Mouse (Mus musculus): ENCODE results near the gene Ybx1. TPM values are rescaled to one million over a fixed set of nuclear protein-coding genes. Genes with fewer than 3 reads are reported as not detected.
"Not testable (repeated sequence)": the region's sequence is repeated elsewhere in the genome, so short reads cannot be mapped to it uniquely, and the experiment has no call there.

Gene Ybx1
- polyA plus RNA-seq, 1 experiment from 2014 or later: 494 TPM

GRCm38 (mm10) chr4:119301777-119302176 is 7.4 kb upstream of the Ybx1 start:
- no peaks in the 10 kb centered on the region for H3K27me3 ChIP-seq (ENCODE audit: insufficient read depth, low read length)
- H3K4me2 ChIP-seq (replicated peaks; ENCODE audit: low read depth, low read length): no peak overlapping the region
- no peaks in the 10 kb centered on the region for H3K36me3 ChIP-seq (ENCODE audit: insufficient read depth, low read length)
- no peak overlapping the region for H3K4me3 ChIP-seq (ENCODE audit: low read length)
- no peaks in the 10 kb centered on the region for H3K9me3 ChIP-seq (ENCODE audit: low read length)
- WGBS: 90% methylated on average over 3 of the region's 3 CpGs
- H3K9ac ChIP-seq (replicated peaks; ENCODE audit: low read length): no peak overlapping the region
- no peak overlapping the region for H3K27ac ChIP-seq (ENCODE audit: low read length)
- ATAC-seq (ENCODE audit: low FRiP score, low TSS enrichment): no peak
- no peaks in the 10 kb centered on the region for H3K4me1 ChIP-seq (ENCODE audit: insufficient read depth, low read length)

GRCm38 (mm10) chr4:119300761-119301160 is 6.4 kb upstream of the Ybx1 start:
- no peak overlapping the region for H3K27ac ChIP-seq (ENCODE audit: low read length)
- ATAC-seq (ENCODE audit: low FRiP score, low TSS enrichment): no peak
- no peak overlapping the region for H3K9ac ChIP-seq (replicated peaks; ENCODE audit: low read length)
- no peak overlapping the region for H3K4me3 ChIP-seq (ENCODE audit: low read length)
- no peaks in the 10 kb centered on the region for H3K4me1 ChIP-seq (ENCODE audit: insufficient read depth, low read length)
- WGBS: 91% methylated on average over 3 of the region's 3 CpGs
- no peaks in the 10 kb centered on the region for H3K36me3 ChIP-seq (ENCODE audit: insufficient read depth, low read length)
- H3K27me3 ChIP-seq (ENCODE audit: insufficient read depth, low read length): no peaks in the 10 kb centered on the region
- H3K9me3 ChIP-seq (ENCODE audit: low read length): no peaks in the 10 kb centered on the region
- no peak overlapping the region for H3K4me2 ChIP-seq (replicated peaks; ENCODE audit: low read depth, low read length)

- Histone ChIP-seq H3K4me3 (ENCODE audit: low read length) (no peak overlapping the region), H3K4me2 (replicated peaks; ENCODE audit: low read depth, low read length) (no peak overlapping the region), H3K36me3 (ENCODE audit: insufficient read depth, low read length) (no peaks in the 10 kb centered on the region), H3K27me3 (ENCODE audit: insufficient read depth, low read length) (no peaks in the 10 kb centered on the region), H3K27ac (ENCODE audit: low read length) (no peak overlapping the region), H3K9me3 (ENCODE audit: low read length) (no peaks in the 10 kb centered on the region), H3K4me1 (ENCODE audit: insufficient read depth, low read length) (peaks cover 10% of the 10 kb centered on the region), H3K9ac (replicated peaks; ENCODE audit: low read length) (no peak overlapping the region)
- ATAC-seq (ENCODE audit: low FRiP score, low TSS enrichment): no peak
- WGBS: 41% methylated on average over 2 of the region's 2 CpGs
Observed at GRCm38 (mm10) chr4:119297361-119297760, 3.0 kb upstream of the Ybx1 start.

- H3K4me3 ChIP-seq (ENCODE audit: low read length): peak overlapping the region; percentile 99
- peak overlapping the region; percentile 91 for H3K27ac ChIP-seq (ENCODE audit: low read length)
- WGBS: 5% methylated on average over 6 of the region's 6 CpGs
- H3K9ac ChIP-seq (replicated peaks; ENCODE audit: low read length): peak overlapping the region; percentile 80
- peaks cover 4% of the 10 kb centered on the region; the same call in 1 of the 2 replicates for H3K36me3 ChIP-seq (ENCODE audit: insufficient read depth, low read length)
- H3K4me1 ChIP-seq (ENCODE audit: insufficient read depth, low read length): peaks cover 24% of the 10 kb centered on the region
- ATAC-seq (ENCODE audit: low FRiP score, low TSS enrichment): no peak
- peak overlapping the region; percentile 72 for H3K4me2 ChIP-seq (replicated peaks; ENCODE audit: low read depth, low read length)
- H3K9me3 ChIP-seq (ENCODE audit: low read length): no peaks in the 10 kb centered on the region
- H3K27me3 ChIP-seq (ENCODE audit: insufficient read depth, low read length): no peaks in the 10 kb centered on the region
Observed at GRCm38 (mm10) chr4:119295134-119295453, 690 bp upstream of the Ybx1 start.

GRCm38 (mm10) chr4:119293574-119294258 is 688 bp downstream of the Ybx1 start:
- Histone ChIP-seq H3K9me3 (ENCODE audit: low read length) (no peaks in the 10 kb centered on the region), H3K27me3 (ENCODE audit: insufficient read depth, low read length) (no peaks in the 10 kb centered on the region), H3K4me1 (ENCODE audit: insufficient read depth, low read length) (peaks cover 32% of the 10 kb centered on the region), H3K4me2 (replicated peaks; ENCODE audit: low read depth, low read length) (peak overlapping the region; percentile 87), H3K36me3 (ENCODE audit: insufficient read depth, low read length) (peaks cover 4% of the 10 kb centered on the region; the same call in 1 of the 2 replicates), H3K4me3 (ENCODE audit: low read length) (peak overlapping the region; percentile 99), H3K27ac (ENCODE audit: low read length) (peak overlapping the region; percentile 82), H3K9ac (replicated peaks; ENCODE audit: low read length) (peak overlapping the region; percentile 94)
- ATAC-seq (ENCODE audit: low FRiP score, low TSS enrichment): peak; percentile 36; the same call in 1 of the 2 replicates
- WGBS: under 1% methylated on average over 62 of the region's 80 CpGs

GRCm38 (mm10) chr4:119292771-119293573 is 1.4 kb downstream of the Ybx1 start:
- under 1% methylated on average over 24 of the region's 24 CpGs for WGBS
- Histone ChIP-seq H3K9ac (replicated peaks; ENCODE audit: low read length) (peak overlapping the region; percentile 94), H3K36me3 (ENCODE audit: insufficient read depth, low read length) (peaks cover 8% of the 10 kb centered on the region; the same call in 1 of the 2 replicates), H3K4me3 (ENCODE audit: low read length) (peak overlapping the region; percentile 99), H3K9me3 (ENCODE audit: low read length) (no peaks in the 10 kb centered on the region), H3K27ac (ENCODE audit: low read length) (peak overlapping the region; percentile 82), H3K4me2 (replicated peaks; ENCODE audit: low read depth, low read length) (peak overlapping the region; percentile 87), H3K27me3 (ENCODE audit: insufficient read depth, low read length) (no peaks in the 10 kb centered on the region), H3K4me1 (ENCODE audit: insufficient read depth, low read length) (peaks cover 35% of the 10 kb centered on the region)
- ATAC-seq (ENCODE audit: low FRiP score, low TSS enrichment): no peak

GRCm38 (mm10) chr4:119291921-119292320 is 2.5 kb downstream of the Ybx1 start:
- Histone ChIP-seq H3K9ac (replicated peaks; ENCODE audit: low read length) (peak overlapping the region; percentile 94), H3K36me3 (ENCODE audit: insufficient read depth, low read length) (peaks cover 11% of the 10 kb centered on the region; the same call in 1 of the 2 replicates), H3K9me3 (ENCODE audit: low read length) (no peaks in the 10 kb centered on the region), H3K27ac (ENCODE audit: low read length) (no peak overlapping the region), H3K4me2 (replicated peaks; ENCODE audit: low read depth, low read length) (peak overlapping the region; percentile 87), H3K4me3 (ENCODE audit: low read length) (peak overlapping the region; percentile 99), H3K4me1 (ENCODE audit: insufficient read depth, low read length) (peaks cover 37% of the 10 kb centered on the region), H3K27me3 (ENCODE audit: insufficient read depth, low read length) (no peaks in the 10 kb centered on the region)
- 61% methylated on average over 1 of the region's 1 CpGs for WGBS
- ATAC-seq (ENCODE audit: low FRiP score, low TSS enrichment): no peak

GRCm38 (mm10) chr4:119285336-119285735 is 9.1 kb downstream of the Ybx1 start:
- no peak overlapping the region for H3K4me3 ChIP-seq (ENCODE audit: low read length)
- H3K9me3 ChIP-seq (ENCODE audit: low read length): no peaks in the 10 kb centered on the region
- peaks cover 44% of the 10 kb centered on the region for H3K36me3 ChIP-seq (ENCODE audit: insufficient read depth, low read length)
- peaks cover 26% of the 10 kb centered on the region for H3K4me1 ChIP-seq (ENCODE audit: insufficient read depth, low read length)
- no peak for ATAC-seq (ENCODE audit: low FRiP score, low TSS enrichment)
- no peak overlapping the region for H3K9ac ChIP-seq (replicated peaks; ENCODE audit: low read length)
- peak overlapping the region; percentile 42; the same call in 1 of the 2 replicates for H3K27ac ChIP-seq (ENCODE audit: low read length)
- WGBS: 56% methylated on average over 2 of the region's 2 CpGs
- H3K4me2 ChIP-seq (replicated peaks; ENCODE audit: low read depth, low read length): no peak overlapping the region
- H3K27me3 ChIP-seq (ENCODE audit: insufficient read depth, low read length): no peaks in the 10 kb centered on the region

- H3K27ac ChIP-seq (ENCODE audit: low read length): no peak overlapping the region
- H3K9ac ChIP-seq (replicated peaks; ENCODE audit: low read length): no peak overlapping the region
- 76% methylated on average over 1 of the region's 1 CpGs for WGBS
- H3K4me1 ChIP-seq (ENCODE audit: insufficient read depth, low read length): peaks cover 24% of the 10 kb centered on the region
- H3K9me3 ChIP-seq (ENCODE audit: low read length): no peaks in the 10 kb centered on the region
- no peaks in the 10 kb centered on the region for H3K27me3 ChIP-seq (ENCODE audit: insufficient read depth, low read length)
- no peak overlapping the region for H3K4me2 ChIP-seq (replicated peaks; ENCODE audit: low read depth, low read length)
- peaks cover 47% of the 10 kb centered on the region for H3K36me3 ChIP-seq (ENCODE audit: insufficient read depth, low read length)
- no peak for ATAC-seq (ENCODE audit: low FRiP score, low TSS enrichment)
- H3K4me3 ChIP-seq (ENCODE audit: low read length): no peak overlapping the region
Observed at GRCm38 (mm10) chr4:119284861-119285260, 9.5 kb downstream of the Ybx1 start.

GRCm38 (mm10) chr4:119278784-119279183 is 15.6 kb downstream of the Ybx1 start:
- not testable (repeated sequence) for H3K27ac ChIP-seq (ENCODE audit: low read length); H3K27me3 ChIP-seq (ENCODE audit: insufficient read depth, low read length); H3K4me3 ChIP-seq (ENCODE audit: low read length); H3K4me1 ChIP-seq (ENCODE audit: insufficient read depth, low read length); H3K9ac ChIP-seq (replicated peaks; ENCODE audit: low read length); H3K9me3 ChIP-seq (ENCODE audit: low read length); H3K4me2 ChIP-seq (replicated peaks; ENCODE audit: low read depth, low read length); ATAC-seq (ENCODE audit: low FRiP score, low TSS enrichment)
- H3K36me3 ChIP-seq (ENCODE audit: insufficient read depth, low read length): peaks cover 83% of the 10 kb centered on the region
- 89% methylated on average over 15 of the region's 15 CpGs for WGBS
